7 mouse cellular contexts compared by ENCODE assay signal in the genomic region with DNA sequence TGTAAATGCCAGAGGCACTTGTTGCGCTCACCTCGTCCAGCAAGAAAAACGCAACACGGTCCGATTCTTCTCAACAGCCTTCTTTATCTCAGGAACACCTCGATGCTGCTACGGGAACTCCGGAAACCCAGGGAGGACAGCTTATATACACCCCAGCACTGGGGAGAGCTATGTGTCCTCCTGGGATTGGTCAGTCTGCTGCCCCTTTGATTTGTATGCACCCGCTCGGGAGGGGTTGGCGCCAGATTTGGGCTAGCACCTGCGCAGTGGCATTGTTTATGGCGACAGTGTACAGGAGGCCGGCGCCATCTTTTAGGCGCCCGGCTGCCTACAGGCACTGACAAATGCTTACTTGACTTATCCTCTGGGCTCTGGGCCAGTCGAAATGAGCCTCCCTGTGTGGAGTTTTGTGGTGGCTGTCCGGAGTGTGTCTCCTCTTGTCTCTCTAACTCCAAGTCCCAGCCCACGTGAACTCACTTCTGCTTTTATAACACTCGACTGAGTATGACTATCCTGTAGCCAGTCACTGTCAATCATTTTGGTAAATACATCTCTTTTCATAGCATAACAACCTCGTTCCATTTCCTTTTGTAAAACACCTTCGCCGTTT. TPM values are rescaled to one million over a fixed set of nuclear protein-coding genes. Genes with fewer than 3 reads are reported as not detected.
A peak's percentile ranks its signal among the peaks of the same experiment; 100 is the strongest.
DNase-seq lines count a peak whose midpoint lies in the region; ATAC-seq lines count a peak whose summit lies in the region.
"Not testable (repeated sequence)": the region's sequence is repeated elsewhere in the genome, so short reads cannot be mapped to it uniquely, and the experiment has no call there.

No protein-coding gene starts in this region.

- ATAC-seq in granulocyte monocyte progenitor cell, adult 5-6 weeks (replicated peaks; ENCODE audit: poor library complexity, severe bottlenecking), result peak; percentile 73

- intact Hi-C loops in left cerebral cortex, postnatal 10 days (cut with DNase I), result not testable (repeated sequence)

- peak; percentile 90 for DNase-seq in R1 (ENCODE audit: low read depth, low spot score)
- peak; percentile 39 for DNase-seq in cerebellum, adult 9-10 months
- peak; percentile 68 for DNase-seq in kidney, adult 9 months
- peak; percentile 79 to 87 for DNase-seq in left cerebral cortex, postnatal 10 days (ENCODE audit: extremely low spot score in 1 of 2, low spot score in 2 of 2)
- peak; percentile 96 to 99 for DNase-seq in monocyte, adult 2 months (ENCODE audit: low read depth in 1 of 2, low spot score in 2 of 2)
- DNase-seq in spleen, postnatal 14 days (ENCODE audit: low spot score in 2 of 2), result peak; percentile 79 to 81

RNA-seq across cellular contexts. Expression of a gene that starts 10.7 kb away (rescaled TPM):
- total RNA-seq in granulocyte monocyte progenitor cell, adult 5-6 weeks (2014; fragmentation: Nextera tagmentation), result 1.2 and 3.9 TPM in 2 replicates
- total RNA-seq in granulocyte monocyte progenitor cell, adult 5-6 weeks (2017), result 0.36 and 0.99 TPM in 2 replicates
- total RNA-seq in left cerebral cortex, postnatal 10 days (2021), result 1 to 10 TPM; 2.7 to 3.2 TPM

Comparison
In these comparisons a context has a peak if more than half of its experiments do, and no peak if none do; other contexts are left out.
1. Peak in every context shown above with its lines: DNase-seq and ATAC-seq.
2. DNase-seq: peak in every context shown above with its lines; median percentile 98 in monocyte, adult 2 months; 90 in R1; 83 in left cerebral cortex, postnatal 10 days; 80 in spleen, postnatal 14 days; 68 in kidney, adult 9 months; 39 in cerebellum, adult 9-10 months.